Mouse (Mus musculus): ENCODE data around the gene Hbb-bh1. TPM values are rescaled to one million over a fixed set of nuclear protein-coding genes. Genes with fewer than 3 reads are reported as not detected.
"Not testable (repeated sequence)": the region's sequence is repeated elsewhere in the genome, so short reads cannot be mapped to it uniquely, and the experiment has no call there.

Gene Hbb-bh1
- total RNA-seq, 2 experiments from 2014 or later = not detected

GRCm38 (mm10) chr7:103813152-103813551 lies 29.8 kb downstream of the Hbb-bh1 start:
- intact Hi-C loops (cut with DNase I); DNase-seq: not testable (repeated sequence)

DNA sequence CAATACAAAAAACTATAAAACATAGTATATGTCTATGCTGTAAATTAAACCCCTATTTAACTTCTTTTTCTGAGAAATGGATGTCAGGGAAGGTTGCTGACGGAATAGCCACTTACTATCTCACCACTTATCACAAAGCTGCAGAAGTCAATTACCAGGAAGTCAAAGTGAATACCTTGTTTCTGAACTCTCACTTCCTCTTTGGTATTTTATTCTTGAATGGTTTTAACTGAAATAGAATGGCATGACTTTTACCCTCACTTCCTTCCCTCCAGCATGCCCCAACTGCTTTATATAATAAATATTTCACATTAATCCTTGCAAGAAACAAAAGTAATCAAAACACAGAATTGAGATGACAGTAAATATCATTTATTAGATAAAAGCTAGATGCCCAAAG lies 30.8 kb downstream of the Hbb-bh1 start:
- no peak for DNase-seq
- intact Hi-C loops (cut with DNase I) = no loop called here

GRCm38 (mm10) chr7:103811223-103811845 lies 31.6 kb downstream of the Hbb-bh1 start:
- no peak for DNase-seq
- intact Hi-C loops (cut with DNase I) = no loop called here

DNA sequence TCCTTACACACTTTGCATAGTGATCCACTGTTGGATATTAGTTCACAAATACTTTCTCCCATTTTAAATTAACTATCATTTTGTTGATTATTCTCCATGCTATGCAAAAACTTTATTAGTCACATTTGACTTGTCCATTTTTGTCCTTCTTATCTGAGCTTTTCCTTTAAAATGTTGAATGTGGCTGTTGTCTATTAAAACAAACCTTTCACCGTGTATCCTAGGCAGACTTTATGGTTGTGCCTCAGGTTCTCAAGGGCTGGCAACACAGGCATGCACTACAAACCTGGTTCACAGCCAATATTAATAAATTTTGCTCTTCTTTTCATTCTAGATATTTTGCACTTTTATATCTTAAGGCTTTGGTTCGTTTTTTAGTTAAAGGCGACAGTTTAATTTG lies 32.2 kb downstream of the Hbb-bh1 start:
- no peak for DNase-seq
- intact Hi-C loops (cut with DNase I) = no loop called here

DNA sequence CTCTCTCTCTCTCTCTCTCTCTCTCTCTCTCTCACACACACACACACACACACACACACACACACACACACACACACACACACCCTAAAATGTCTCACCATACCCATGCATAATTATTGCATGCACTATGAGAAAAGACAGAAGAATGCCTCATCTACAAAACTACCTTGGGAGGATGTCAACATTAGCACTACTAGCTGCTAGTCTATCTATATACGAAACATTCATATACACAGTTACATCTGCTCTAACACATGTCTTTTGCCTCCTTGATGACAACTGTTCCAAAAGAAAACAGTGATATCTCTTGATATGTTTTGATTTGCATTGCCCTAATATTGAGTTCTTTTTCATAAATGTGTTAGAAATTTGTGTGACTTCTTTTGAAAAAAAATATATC lies 32.7 kb downstream of the Hbb-bh1 start:
- intact Hi-C loops (cut with DNase I) = no loop called here
- DNase-seq = no peak

DNA sequence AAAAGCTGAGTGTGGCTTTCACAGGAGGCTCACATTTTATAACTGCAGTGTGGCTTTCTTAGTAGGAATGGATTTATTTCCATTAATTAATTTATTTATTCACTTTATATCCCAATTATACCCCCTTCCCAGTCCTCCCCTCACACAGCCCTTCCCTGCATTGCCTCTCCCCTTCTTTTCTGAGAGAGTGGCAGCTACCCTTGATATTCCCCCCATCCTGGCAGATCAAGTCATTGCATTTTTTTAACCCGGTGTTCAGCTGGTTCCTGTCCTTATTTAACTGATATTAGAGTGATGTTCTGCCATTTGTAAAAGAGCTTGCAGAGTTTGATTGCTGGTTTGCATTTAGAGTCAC lies 33.2 kb downstream of the Hbb-bh1 start:
- DNase-seq = no peak
- intact Hi-C loops (cut with DNase I) = loop anchor here (5.0 kb wide), 1 partner anchor 1297 kb away; no protein-coding TSS in a partner anchor

DNA sequence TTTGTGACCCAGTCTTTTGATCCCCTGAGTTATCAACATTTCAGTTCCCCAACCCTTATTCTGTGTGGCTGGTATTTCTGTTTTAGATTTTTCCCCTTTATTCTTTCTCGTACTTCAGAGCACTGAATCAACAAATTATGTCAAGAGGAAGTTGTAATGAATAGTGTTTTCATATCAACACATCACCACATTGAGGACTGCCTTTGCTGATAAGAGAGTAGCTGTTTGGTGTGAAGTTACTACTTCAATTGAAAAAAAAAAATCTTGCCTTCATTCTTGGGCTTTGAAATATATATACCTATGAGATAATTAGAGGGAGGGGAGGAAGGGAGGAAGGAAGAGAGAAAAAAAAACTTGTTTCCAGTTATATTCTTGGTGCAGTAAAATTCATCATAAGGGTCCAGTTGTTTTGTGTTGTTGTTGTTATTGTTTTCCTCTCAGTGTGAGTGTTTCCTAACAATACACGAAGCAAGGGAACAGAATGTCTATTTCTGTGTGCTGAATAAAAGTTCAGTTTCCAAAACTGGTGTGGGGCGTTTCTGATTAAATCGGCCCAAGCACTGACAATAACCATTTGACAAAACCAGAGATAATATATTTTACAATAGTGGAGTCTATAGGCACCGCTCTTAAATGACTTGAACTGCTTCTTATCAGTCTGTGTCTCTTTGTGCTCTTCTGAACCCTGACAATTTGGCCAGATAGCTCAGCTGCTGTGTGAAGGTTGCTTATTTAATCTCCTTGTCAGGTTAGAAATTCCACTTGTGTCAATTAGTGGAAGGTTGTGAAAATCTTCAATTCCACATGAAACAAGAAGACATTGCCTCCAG lies 33.8 kb downstream of the Hbb-bh1 start:
- no peak for DNase-seq
- intact Hi-C loops (cut with DNase I) = loop anchor here (5.0 kb wide), 1 partner anchor 1297 kb away; no protein-coding TSS in a partner anchor

DNA sequence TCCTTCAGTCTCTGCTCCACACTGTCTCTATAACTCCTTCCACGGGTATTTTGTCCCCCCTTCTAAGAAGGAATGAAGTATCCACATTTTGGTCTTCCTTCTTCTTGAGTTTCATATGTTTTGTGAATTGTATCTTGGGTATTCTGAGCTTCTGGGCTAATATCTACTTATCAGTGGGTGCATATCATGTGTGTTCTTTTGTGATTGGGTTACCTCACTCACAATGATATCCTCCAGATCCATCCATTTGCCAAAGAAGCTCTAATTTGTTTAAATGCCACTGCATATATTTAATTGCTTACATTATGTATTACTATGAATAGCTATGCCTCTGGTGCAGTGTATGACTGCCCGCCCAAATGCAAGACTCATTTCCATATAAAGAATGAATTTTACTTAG lies 34.8 kb downstream of the Hbb-bh1 start:
- not testable (repeated sequence) for DNase-seq
- intact Hi-C loops (cut with DNase I) = loop anchor here (5.0 kb wide), 1 partner anchor 1296 kb away; no protein-coding TSS in a partner anchor

DNA sequence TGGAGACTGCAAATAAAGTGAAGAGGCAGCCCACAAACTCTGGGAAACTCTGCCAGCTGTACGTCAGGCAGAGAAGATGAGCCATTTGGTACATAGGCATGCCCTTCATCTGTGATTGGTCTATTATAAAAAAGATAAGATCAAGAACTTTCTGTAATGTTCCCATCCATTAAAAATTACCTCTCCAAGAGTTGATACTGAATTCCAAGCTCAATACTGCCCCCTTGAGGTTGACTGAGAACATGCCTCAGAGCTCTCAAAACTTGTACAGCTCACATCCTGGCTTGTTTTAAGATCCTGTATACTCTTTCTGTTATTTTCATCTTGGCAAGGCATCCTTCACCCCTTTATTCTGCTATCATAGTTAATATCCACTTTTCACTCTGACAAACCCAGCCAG lies 36.1 kb downstream of the Hbb-bh1 start:
- peak in 1 of 2 experiments; percentile 3 for DNase-seq
- intact Hi-C loops (cut with DNase I) = loop anchor here (5.0 kb wide), 1 partner anchor 1295 kb away; no protein-coding TSS in a partner anchor

DNA sequence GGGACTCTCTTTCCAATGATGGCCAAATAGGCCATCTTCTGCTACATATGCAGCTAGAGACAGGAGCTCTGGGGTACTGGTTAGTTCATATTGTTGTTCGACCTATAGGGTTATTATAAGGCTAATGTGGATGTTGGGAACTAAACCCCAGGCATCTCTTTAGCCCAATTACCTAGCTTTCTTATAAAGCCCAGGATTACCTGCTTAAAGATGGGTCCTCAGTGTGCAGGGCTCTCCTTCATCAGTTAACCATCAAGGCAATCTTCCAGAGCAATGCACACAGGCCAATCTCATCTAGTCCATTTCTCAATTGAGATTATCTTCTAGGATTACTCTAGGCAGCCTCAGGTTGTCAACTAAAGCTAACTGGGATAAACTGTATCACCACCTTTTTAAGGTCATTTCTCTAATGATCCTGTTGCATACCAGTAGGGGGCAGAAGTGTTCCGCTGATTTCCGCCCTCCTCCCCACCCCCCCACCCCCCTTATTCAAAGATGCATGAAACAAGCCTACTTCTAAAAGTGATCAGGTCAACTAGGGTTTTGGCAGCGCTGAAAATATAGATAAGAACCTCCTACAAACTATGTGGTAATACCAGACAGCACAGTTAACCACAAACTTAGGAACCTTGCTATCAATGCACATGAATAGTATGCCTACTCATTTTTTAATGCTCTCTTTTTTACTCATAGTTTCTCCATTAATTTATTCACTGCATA lies 50.1 kb downstream of the Hbb-bh1 start:
- no peak for DNase-seq
- intact Hi-C loops (cut with DNase I) = loop anchor here (5.0 kb wide), 2 partner anchors 79 to 149 kb away; partner anchors contain the start of gene Olfr633

DNA sequence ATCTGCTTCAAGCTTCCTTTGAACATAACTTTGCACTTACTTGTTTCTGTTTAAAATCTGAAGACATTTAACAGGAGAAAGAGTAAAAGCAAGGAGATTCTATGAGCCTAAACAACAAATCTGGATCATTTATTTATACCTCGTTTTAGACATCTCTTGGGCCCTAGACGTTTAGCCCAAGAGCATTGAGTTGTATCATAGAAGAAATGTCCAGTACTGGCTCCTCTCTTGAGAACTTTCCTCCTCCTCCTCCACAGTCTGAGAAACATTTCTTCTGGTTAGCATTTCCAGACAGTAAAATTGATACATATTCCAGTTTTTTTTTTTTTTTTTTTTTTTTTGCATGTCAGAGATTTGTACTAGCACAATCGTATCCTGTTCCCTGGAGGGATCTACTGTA lies 51.2 kb downstream of the Hbb-bh1 start, which contains the start of gene Olfr67:
Gene Olfr67, minus strand, starts transcription at position 101 of the 400 bp plus-strand sequence.
- no peak for DNase-seq
- intact Hi-C loops (cut with DNase I) = loop anchor here (5.0 kb wide), 2 partner anchors 81 to 151 kb away; partner anchors contain the start of gene Olfr633

Other genes starting within 250 kb of the Hbb-bh1 start
- not detected for gene Olfr619, start 242.6 kb downstream of the Hbb-bh1 start, total RNA-seq (2021)
- gene Olfr620, start 230.6 kb downstream of the Hbb-bh1 start, total RNA-seq (2021) = not detected
- gene Olfr622, start 200.5 kb downstream of the Hbb-bh1 start, total RNA-seq (2021) = not detected
- gene Olfr623, start 179.5 kb downstream of the Hbb-bh1 start, total RNA-seq (2021) = not detected
- not detected for gene Olfr624, start 172.0 kb downstream of the Hbb-bh1 start, total RNA-seq (2021)
- gene Olfr625-ps1, start 160.4 kb downstream of the Hbb-bh1 start, total RNA-seq (2021) = not detected
- gene Olfr243, start 128.5 kb downstream of the Hbb-bh1 start, total RNA-seq (2021) = not detected
- not detected for gene Olfr628, start 112.8 kb downstream of the Hbb-bh1 start, total RNA-seq (2021)
- not detected for gene Olfr629, start 98.2 kb downstream of the Hbb-bh1 start, total RNA-seq (2021)
- not detected for gene Olfr630, start 85.8 kb downstream of the Hbb-bh1 start, total RNA-seq (2021)
- gene Olfr69, start 71.6 kb downstream of the Hbb-bh1 start, total RNA-seq (2021) = not detected
- not detected for gene Olfr68, start 63.5 kb downstream of the Hbb-bh1 start, total RNA-seq (2021)
- not detected for gene Olfr67, start 51.3 kb downstream of the Hbb-bh1 start, total RNA-seq (2021)
- 1,000 to 10,000 TPM; 1,102 to 1,464 TPM for gene Hbb-bt, start 29.2 kb downstream of the Hbb-bh1 start, total RNA-seq (2021)
- over 10,000 TPM in 1 of 2 experiments, 1,000 to 10,000 TPM in 1; 9,168 to 11,645 TPM for gene Hbb-bs, start 15.1 kb downstream of the Hbb-bh1 start, total RNA-seq (2021)
- not detected for gene Hbb-bh2, start 2.6 kb downstream of the Hbb-bh1 start, total RNA-seq (2021)
- gene Hbb-y, start 10.1 kb upstream of the Hbb-bh1 start, total RNA-seq (2021) = not detected
- gene Olfr66, start 43.1 kb upstream of the Hbb-bh1 start, total RNA-seq (2021) = not detected
- not detected for gene Olfr64, start 51.3 kb upstream of the Hbb-bh1 start, total RNA-seq (2021)
- gene Olfr65, start 60.3 kb upstream of the Hbb-bh1 start, total RNA-seq (2021) = not detected
- not detected for gene Olfr631, start 85.7 kb upstream of the Hbb-bh1 start, total RNA-seq (2021)
- gene Olfr632, start 91.2 kb upstream of the Hbb-bh1 start, total RNA-seq (2021) = not detected
- not detected for gene Olfr633, start 101.3 kb upstream of the Hbb-bh1 start, total RNA-seq (2021)
- gene Olfr635, start 128.0 kb upstream of the Hbb-bh1 start, total RNA-seq (2021) = not detected
- not detected for gene Olfr638, start 155.6 kb upstream of the Hbb-bh1 start, total RNA-seq (2021)
- gene Olfr639, start 174.1 kb upstream of the Hbb-bh1 start, total RNA-seq (2021) = not detected
- not detected for gene Olfr640, start 182.4 kb upstream of the Hbb-bh1 start, total RNA-seq (2021)
- gene Olfr641, start 192.3 kb upstream of the Hbb-bh1 start, total RNA-seq (2021) = not detected
- not detected for gene Olfr642, start 209.5 kb upstream of the Hbb-bh1 start, total RNA-seq (2021)
- not detected for gene 4930516K23Rik, start 218.3 kb upstream of the Hbb-bh1 start, total RNA-seq (2021)
- gene Olfr644, start 228.7 kb upstream of the Hbb-bh1 start, total RNA-seq (2021) = not detected
- gene Olfr645, start 242.3 kb upstream of the Hbb-bh1 start, total RNA-seq (2021) = not detected